ENCODE assay signal across 9 mouse cellular contexts in the genomic region with DNA sequence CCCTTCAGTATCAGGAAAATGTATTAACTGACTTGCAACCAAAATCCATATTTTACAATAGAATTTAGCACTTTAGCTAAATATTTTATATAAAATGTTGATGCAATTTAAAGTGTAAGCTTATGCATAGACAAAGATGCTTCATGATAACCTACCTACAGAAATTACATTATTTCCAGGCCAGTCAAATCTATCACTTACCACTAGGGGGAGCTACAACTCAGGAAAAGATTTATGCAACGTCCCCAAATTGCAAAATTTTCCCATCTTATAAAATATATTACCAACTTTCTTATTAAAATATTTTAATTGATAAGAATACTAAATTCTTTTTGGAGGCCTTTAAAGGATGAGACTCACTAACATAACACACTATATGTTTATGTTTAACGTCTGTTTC.
DNase-seq lines count a peak whose midpoint lies in the region; ATAC-seq and TF ChIP-seq lines count a peak whose summit lies in the region.
"Had no signal": no experiment of that assay in that cellular context is flagged by ENCODE, and none has a peak within 500 bp of the region (broad histone marks: within the 10 kb centered on the region; RNA-seq: fewer than 3 reads in every experiment).

No protein-coding gene starts in this region.

- no peaks in the 10 kb centered on the region for H3K27me3 ChIP-seq in kidney, postnatal 0 days (ENCODE audit: insufficient read depth, low read length)
- no peaks in the 10 kb centered on the region for H3K27me3 ChIP-seq in E14TG2a.4 (ENCODE audit: insufficient read depth, low read length)
- H3K27me3 ChIP-seq: neural tube, embryonic 12.5 days had no signal

- no peaks in the 10 kb centered on the region for H3K36me3 ChIP-seq in kidney, postnatal 0 days (ENCODE audit: insufficient read depth, low read length)
- H3K36me3 ChIP-seq in E14TG2a.4 (ENCODE audit: insufficient read depth, low read length), result no peaks in the 10 kb centered on the region
- H3K36me3 ChIP-seq: neural tube, embryonic 12.5 days had no signal

- H3K27ac ChIP-seq in kidney, postnatal 0 days, result no peak overlapping the region
- H3K27ac ChIP-seq: neural tube, embryonic 12.5 days had no signal

- no peak overlapping the region for H3K4me3 ChIP-seq in kidney, postnatal 0 days (replicated peaks; ENCODE audit: low read depth, low read length)
- no peak overlapping the region for H3K4me3 ChIP-seq in E14TG2a.4 (replicated peaks; ENCODE audit: low read length)
- H3K4me3 ChIP-seq: neural tube, embryonic 12.5 days had no signal

- H3K4me2 ChIP-seq in kidney, postnatal 0 days (ENCODE audit: low read length), result no peak overlapping the region
- H3K4me2 ChIP-seq: neural tube, embryonic 12.5 days had no signal

- no peak for ATAC-seq in CD4-positive, CD25-positive, alpha-beta regulatory T cell, adult 4 months
- ATAC-seq in kidney, postnatal 0 days (replicated peaks; ENCODE audit: low FRiP score, low read depth), result no peak

- peak; percentile 52 for DNase-seq in CD4-positive, CD25-positive, alpha-beta regulatory T cell, adult 2 months (ENCODE audit: low read depth, low spot score)
- peak; percentile 85 for DNase-seq in kidney, postnatal 0 days (ENCODE audit: low spot score)
- DNase-seq in kidney, postnatal 4 days, result no peak
- DNase-seq in forelimb bud, embryonic 11.5 days (ENCODE audit: low read depth, low spot score), result peak; percentile 34
- DNase-seq in spleen, adult 12 weeks (ENCODE audit: low spot score), result no peak
- DNase-seq in yolk sac, embryonic 10.5 days (ENCODE audit: low spot score), result no peak

- TF ChIP-seq CTCF in kidney, postnatal 0 days (IDR thresholded peaks at IDR 0.05; ENCODE audit: low read depth), result peak; percentile 81
- TF ChIP-seq CTCF in E14TG2a.4 (conservative IDR thresholded peaks at IDR 0.05; ENCODE audit: low read length), result peak; percentile 83

- no peaks in the 10 kb centered on the region for H3K9me3 ChIP-seq in kidney, postnatal 0 days (replicated peaks; ENCODE audit: low read length)
- H3K9me3 ChIP-seq in E14TG2a.4 (ENCODE audit: low read length), result no peaks in the 10 kb centered on the region
- H3K9me3 ChIP-seq: neural tube, embryonic 12.5 days had no signal

- H3K9ac ChIP-seq in kidney, postnatal 0 days (ENCODE audit: low read depth, low read length), result no peak overlapping the region
- H3K9ac ChIP-seq: neural tube, embryonic 12.5 days had no signal

- 41% methylated on average over 2 of the region's 2 CpGs for WGBS in kidney, postnatal 0 days

- no peaks in the 10 kb centered on the region for H3K4me1 ChIP-seq in kidney, postnatal 0 days (replicated peaks; ENCODE audit: insufficient read depth, low read length)
- no peaks in the 10 kb centered on the region for H3K4me1 ChIP-seq in E14TG2a.4 (replicated peaks; ENCODE audit: low read depth, low read length)
- H3K4me1 ChIP-seq: neural tube, embryonic 12.5 days had no signal

Comparison
In these comparisons a context has a peak if more than half of its experiments do, and no peak if none do; other contexts are left out.
1. DNase-seq: peak in CD4-positive, CD25-positive, alpha-beta regulatory T cell, adult 2 months (single experiment), kidney, postnatal 0 days (single experiment) and forelimb bud, embryonic 11.5 days (single experiment); none in kidney, postnatal 4 days (0 of 2), spleen, adult 12 weeks (single experiment) and yolk sac, embryonic 10.5 days (single experiment).